Mouse (Mus musculus) heart, embryonic 14.5 days (tissue): ENCODE data around the gene Hist2h4. TPM values are rescaled to one million over a fixed set of nuclear protein-coding genes. Genes with fewer than 3 reads are reported as not detected.
"Not testable (repeated sequence)": the region's sequence is repeated elsewhere in the genome, so short reads cannot be mapped to it uniquely, and the experiment has no call there.

Experiments used
- ATAC-seq: fragments of 200-750 bp; cut with Nextera tagmentation; 2 replicates; pipeline ENCODE4 v1.8.0; 2017; ENCODE audit warnings: low read depth, moderate TSS enrichment; ENCODE audit not compliant: insufficient number of reproducible peaks, insufficient read depth, low FRiP score
- H3K27ac ChIP-seq, 2 experiments: fragments of 200-500 bp in 1 of 2; fragments of 300-500 bp in 1 of 2; sonication (generic) in 1 of 2; replicated peaks in 1 of 2; 2 replicates each; pipeline ENCODE4 v1.5.1; 2012 to 2014; ENCODE audit warnings: low read depth in 2 of 2, low read length in 2 of 2, control low read depth in 1 of 2, mild to moderate bottlenecking in 1 of 2, mixed read lengths in 1 of 2; ENCODE audit not compliant: control insufficient read depth in 1 of 2, insufficient read depth in 1 of 2
- H3K27me3 ChIP-seq: fragments of 300-500 bp; sonication (generic); 2 replicates; pipeline ENCODE4 v1.6.1; 2014; ENCODE audit warnings: mild to moderate bottlenecking, low read length, control low read depth; ENCODE audit not compliant: control insufficient read depth, insufficient read depth
- H3K36me3 ChIP-seq: fragments of 300-500 bp; sonication (generic); 2 replicates; pipeline ENCODE4 v1.6.1; 2014; ENCODE audit warnings: mild to moderate bottlenecking, control low read depth, low read length, mixed read lengths; ENCODE audit not compliant: control insufficient read depth, insufficient read depth
- H3K4me1 ChIP-seq, 2 experiments: fragments of 200-500 bp in 1 of 2; fragments of 300-500 bp in 1 of 2; sonication (generic) in 1 of 2; 2 replicates each; pipeline ENCODE4 v1.6.1; 2012 to 2014; ENCODE audit warnings: low read length in 2 of 2, control low read depth in 1 of 2, mixed read lengths in 1 of 2; ENCODE audit not compliant: control insufficient read depth in 2 of 2, insufficient read depth in 2 of 2
- H3K4me2 ChIP-seq: fragments of 300-500 bp; sonication (generic); 2 replicates; pipeline ENCODE4 v1.6.1; 2014; ENCODE audit warnings: mild to moderate bottlenecking, low read length
- H3K4me3 ChIP-seq, 2 experiments: fragments of 200-500 bp in 1 of 2; fragments of 300-500 bp in 1 of 2; sonication (generic) in 1 of 2; 2 replicates each; pipeline ENCODE4 v1.5.1; 2012 to 2014; ENCODE audit warnings: low read length in 2 of 2, mild to moderate bottlenecking in 2 of 2, control low read depth in 1 of 2, low read depth in 1 of 2, moderate library complexity in 1 of 2; ENCODE audit not compliant: control insufficient read depth in 1 of 2, insufficient read depth in 1 of 2
- H3K9ac ChIP-seq: fragments of 300-500 bp; sonication (generic); 2 replicates; pipeline ENCODE4 v1.6.1; 2014; ENCODE audit warnings: mild to moderate bottlenecking, low read length
- H3K9me3 ChIP-seq: fragments of 300-500 bp; sonication (generic); 2 replicates; pipeline ENCODE4 v1.6.1; 2016; ENCODE audit warnings: low read length, control low read depth; ENCODE audit not compliant: control insufficient read depth
- WGBS: fragments of 180-500 bp; shearing (Covaris S2); extraction: QIAGEN DNeasy Blood & Tissue Kit; methylation state at CpG from one replicate; pipeline ENCODE4 v1.1.7; 2014; 5-methylcytosine and 5-hydroxymethylcytosine counted together
- polyA plus RNA-seq: library from polyadenylated mRNA; unstranded; fragments of >200 nt; fragmentation: Nextera tagmentation; extraction: Ambion mirVana; gene quantifications from 2 replicates; pipeline ENCODE4 v1.2.1, GENCODE M21; 2014

Gene Hist2h4
- polyA plus RNA-seq, 1 experiment from 2014 or later: 5.0 TPM

- no peaks in the 10 kb centered on the region for H3K9me3 ChIP-seq
- H3K4me2 ChIP-seq: peak overlapping the region; percentile 74
- no peaks in the 10 kb centered on the region for H3K36me3 ChIP-seq
- H3K4me3 ChIP-seq: no peak overlapping the region
- no peaks in the 10 kb centered on the region for H3K27me3 ChIP-seq
- H3K9ac ChIP-seq: peak overlapping the region; percentile 91
- no peak for ATAC-seq
- 74% methylated on average over 7 of the region's 7 CpGs for WGBS
- H3K4me1 ChIP-seq: peaks cover 6 to 33% of the 10 kb centered on the region in 2 experiments
- H3K27ac ChIP-seq: peak overlapping the region; percentile 76 to 98
Observed at GRCm38 (mm10) chr3:96243921-96244572, 19.1 kb downstream of the Hist2h4 start.

GRCm38 (mm10) chr3:96240799-96241197, 22.3 kb downstream of the Hist2h4 start:
- 82% methylated on average over 9 of the region's 9 CpGs for WGBS
- no peak for ATAC-seq

GRCm38 (mm10) chr3:96239949-96240798, 22.9 kb downstream of the Hist2h4 start, which contains the start of gene Hist2h2aa2:
TSS of gene Hist2h2aa2 (minus strand) at chr3:96240276.
- Histone ChIP-seq H3K4me2 (peak within 1 kb of the TSS; percentile 57), H3K4me3 (peak within 1 kb of the TSS; percentile 29 to 51), H3K27ac (peak within 1 kb of the TSS; percentile 77 to 91), H3K4me1 (peaks cover 10 to 31% of the 10 kb centered on the region in 2 experiments), H3K9ac (peak within 1 kb of the TSS; percentile 65)
- not testable (repeated sequence) for H3K27me3 ChIP-seq, H3K9me3 ChIP-seq, H3K36me3 ChIP-seq
- WGBS: 6% methylated on average over 19 of the region's 85 CpGs
- ATAC-seq: peak; percentile 82

More at GRCm38 (mm10) chr3:96240799-96241197, 22.3 kb downstream of the Hist2h4 start:
- Histone ChIP-seq H3K9me3 (no peaks in the 10 kb centered on the region), H3K4me2 (peak overlapping the region; percentile 57), H3K4me3 (peak overlapping the region in 1 of 2 experiments; percentile 8; a peak in 2 of 4 replicates), H3K27ac (peak overlapping the region; percentile 67 to 77), H3K9ac (peak overlapping the region; percentile 65), H3K4me1 (peaks cover 10 to 31% of the 10 kb centered on the region in 2 experiments), H3K27me3 (no peaks in the 10 kb centered on the region), H3K36me3 (no peaks in the 10 kb centered on the region)

DNA sequence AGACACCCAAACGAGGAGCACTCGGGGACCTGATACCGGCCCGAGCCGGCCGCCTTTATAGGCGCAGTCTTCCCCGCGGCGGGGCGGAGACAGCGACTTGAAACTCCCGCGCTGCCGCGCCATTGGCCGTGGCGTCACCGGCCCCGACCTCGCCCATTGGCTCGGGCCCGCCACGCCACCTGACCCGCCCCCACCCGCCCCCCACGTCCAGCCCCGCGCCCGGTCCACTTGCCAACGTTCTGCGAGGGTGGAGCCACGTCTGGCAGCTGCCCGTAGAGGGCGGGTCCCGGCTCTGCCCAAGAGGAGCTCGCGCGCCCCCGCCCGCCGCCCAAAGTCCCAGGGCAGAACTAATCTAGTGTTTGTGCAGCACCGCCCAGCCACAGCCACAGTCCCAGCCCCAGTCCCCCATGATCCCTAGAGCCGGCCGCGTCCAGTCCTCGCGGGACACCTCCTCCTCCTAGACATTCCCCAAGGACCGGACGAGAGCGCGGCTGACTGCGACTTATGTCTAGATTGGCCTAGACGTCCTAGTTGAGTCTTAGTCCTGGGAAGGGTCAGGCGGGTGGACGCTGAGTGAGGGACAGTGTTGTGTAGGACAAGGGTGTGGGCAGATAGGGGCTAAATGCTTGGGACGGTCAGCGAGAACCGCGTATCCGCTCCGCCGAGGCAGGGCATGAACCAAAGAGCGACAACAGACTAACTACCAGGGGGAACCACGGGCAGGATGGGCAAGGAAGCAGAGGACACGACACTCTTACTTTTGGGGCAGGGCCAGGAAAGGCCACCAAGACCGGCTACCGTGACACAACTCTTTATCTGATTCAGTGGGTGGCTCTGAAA, 23.9 kb downstream of the Hist2h4 start, which contains the start of gene Hist2h3c2:
TSS of gene Hist2h3c2 (minus strand) at position 174 of the 840 bp plus-strand sequence.
- H3K27ac ChIP-seq: peak within 1 kb of the TSS; percentile 79 to 91
- peak within 1 kb of the TSS; percentile 73 for H3K4me2 ChIP-seq
- H3K27me3 ChIP-seq, H3K9me3 ChIP-seq, H3K36me3 ChIP-seq: not testable (repeated sequence)
- H3K4me3 ChIP-seq: peak within 1 kb of the TSS; percentile 49 to 51
- H3K9ac ChIP-seq: peak within 1 kb of the TSS; percentile 80
- under 1% methylated on average over 17 of the region's 68 CpGs for WGBS
- H3K4me1 ChIP-seq: peaks cover 8 to 27% of the 10 kb centered on the region in 2 experiments
- ATAC-seq: peak; percentile 89

DNA sequence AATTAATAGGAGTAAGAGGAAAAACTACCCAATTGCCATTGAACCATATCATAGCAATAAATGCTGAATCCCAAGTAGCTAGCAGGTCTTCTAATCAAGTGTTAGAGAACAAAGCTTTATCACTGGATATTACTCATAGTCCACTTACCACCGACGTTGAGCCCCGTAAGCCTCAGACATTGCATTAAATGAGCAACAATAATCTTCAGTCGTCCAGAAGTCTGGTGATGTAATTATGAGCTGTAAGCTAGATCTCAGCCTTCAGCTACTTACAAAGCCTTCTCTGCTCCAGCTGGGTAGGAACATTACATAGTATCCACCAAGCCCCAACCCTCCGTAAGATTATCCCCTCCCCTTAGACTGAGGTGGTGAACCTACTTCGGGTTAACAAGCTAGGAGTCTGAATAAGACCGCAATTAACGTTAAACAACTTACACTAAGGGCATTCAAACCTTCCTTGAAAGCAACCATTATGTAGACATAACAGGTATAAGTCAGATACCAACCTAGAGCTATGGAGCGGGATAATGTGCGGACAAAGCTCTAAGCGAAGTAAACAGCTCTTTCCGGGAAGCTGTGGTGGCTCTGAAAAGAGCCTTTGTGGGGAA, 25.1 kb downstream of the Hist2h4 start:
- no peaks in the 10 kb centered on the region for H3K9me3 ChIP-seq
- peak overlapping the region; percentile 80 for H3K9ac ChIP-seq
- H3K4me1 ChIP-seq: peaks cover 4 to 20% of the 10 kb centered on the region in 2 experiments; a peak in 3 of 4 replicates
- no peaks in the 10 kb centered on the region for H3K36me3 ChIP-seq
- H3K27me3 ChIP-seq: no peaks in the 10 kb centered on the region
- 2% methylated on average over 12 of the region's 12 CpGs for WGBS
- peak overlapping the region; percentile 73 for H3K4me2 ChIP-seq
- peak overlapping the region; percentile 49 to 79 for H3K27ac ChIP-seq
- H3K4me3 ChIP-seq: peak overlapping the region; percentile 42 to 49
- ATAC-seq: no peak

- no peaks in the 10 kb centered on the region for H3K27me3 ChIP-seq
- H3K36me3 ChIP-seq: no peaks in the 10 kb centered on the region
- H3K9me3 ChIP-seq: no peaks in the 10 kb centered on the region
- no peak for ATAC-seq
- H3K4me2 ChIP-seq: peak overlapping the region; percentile 73
- WGBS: 24% methylated on average over 7 of the region's 7 CpGs
- H3K27ac ChIP-seq: peak overlapping the region; percentile 49 to 79; a peak in 3 of 4 replicates
- peaks cover 4 to 18% of the 10 kb centered on the region in 2 experiments; a peak in 3 of 4 replicates for H3K4me1 ChIP-seq
- peak overlapping the region; percentile 42 to 49 for H3K4me3 ChIP-seq
- peak overlapping the region; percentile 80 for H3K9ac ChIP-seq
Observed at GRCm38 (mm10) chr3:96237335-96237903, 25.7 kb downstream of the Hist2h4 start.
